Mouse (Mus musculus) intestine, embryonic 16.5 days (tissue): ENCODE measurements around the gene Uroc1. TPM values are rescaled to one million over a fixed set of nuclear protein-coding genes. Genes with fewer than 3 reads are reported as not detected.

Experiments
- ATAC-seq: fragments of 200-750 bp; cut with Nextera tagmentation; 2 replicates; pipeline ENCODE4 v1.8.0; 2017; ENCODE audit warnings: moderate TSS enrichment, moderate library complexity
- H3K27ac ChIP-seq: fragments of 300-500 bp; sonication (generic); 2 replicates; pipeline ENCODE4 v1.5.1; 2014; ENCODE audit warnings: mild to moderate bottlenecking, low read length
- H3K27me3 ChIP-seq: fragments of 300-500 bp; sonication (generic); replicated peaks from 2 replicates; pipeline ENCODE4 v1.6.1; 2014; ENCODE audit warnings: low read length, control low read depth, mixed read lengths; ENCODE audit not compliant: control insufficient read depth, insufficient read depth
- H3K36me3 ChIP-seq: fragments of 300-500 bp; sonication (generic); 2 replicates; pipeline ENCODE4 v1.6.1; 2014; ENCODE audit warnings: low read length, control low read depth; ENCODE audit not compliant: control insufficient read depth, insufficient read depth
- H3K4me1 ChIP-seq: fragments of 300-500 bp; sonication (generic); 2 replicates; pipeline ENCODE4 v1.6.1; 2014; ENCODE audit warnings: low read length, control low read depth, mixed read lengths; ENCODE audit not compliant: control insufficient read depth, insufficient read depth
- H3K4me2 ChIP-seq: fragments of 300-500 bp; sonication (generic); 2 replicates; pipeline ENCODE4 v1.6.1; 2014; ENCODE audit warnings: low read depth, low read length, control low read depth
- H3K4me3 ChIP-seq: fragments of 300-500 bp; sonication (generic); 2 replicates; pipeline ENCODE4 v1.5.1; 2014; ENCODE audit warnings: mild to moderate bottlenecking, low read length
- H3K9ac ChIP-seq: fragments of 300-500 bp; sonication (generic); 2 replicates; pipeline ENCODE4 v1.6.1; 2014; ENCODE audit warnings: low read depth, low read length
- H3K9me3 ChIP-seq: fragments of 300-500 bp; sonication (generic); 2 replicates; pipeline ENCODE4 v1.6.1; 2016; ENCODE audit warnings: low read length, control low read depth; ENCODE audit not compliant: control insufficient read depth
- WGBS: fragments of 180-500 bp; shearing (Covaris S2); extraction: QIAGEN DNeasy Blood & Tissue Kit; methylation state at CpG from one replicate; pipeline ENCODE4 v1.1.7; 2014; 5-methylcytosine and 5-hydroxymethylcytosine counted together
- polyA plus RNA-seq: library from polyadenylated mRNA; unstranded; fragments of >200 nt; fragmentation: Nextera tagmentation; extraction: Ambion mirVana; gene quantifications from 2 replicates; pipeline ENCODE4 v1.2.1, GENCODE M21; 2015

Gene Uroc1
- polyA plus RNA-seq, 1 experiment from 2014 or later: 0.65 TPM

GRCm38 (mm10) chr6:90368976-90369724 lies 36.1 kb downstream of the Uroc1 start, which contains the start of gene Zxdc:
Zxdc (plus strand) TSS chr6:90369492.
- H3K9me3 ChIP-seq: no peaks in the 10 kb centered on the region
- H3K9ac ChIP-seq: peak within 1 kb of the TSS; percentile 88
- peak within 1 kb of the TSS; percentile 93 for H3K4me2 ChIP-seq
- WGBS: 5% methylated on average over 41 of the region's 41 CpGs
- peak within 1 kb of the TSS; percentile 84 for H3K27ac ChIP-seq
- 0 out of 2 replicates have a peak, but pooled peaks cover 7% of the 10 kb centered on the region for H3K36me3 ChIP-seq
- peaks cover 19% of the 10 kb centered on the region for H3K4me1 ChIP-seq
- peak within 1 kb of the TSS; percentile 92 for H3K4me3 ChIP-seq
- H3K27me3 ChIP-seq: no peaks in the 10 kb centered on the region
- peak; percentile 98 for ATAC-seq

GRCm38 (mm10) chr6:90369725-90370553 lies 36.9 kb downstream of the Uroc1 start:
- H3K4me2 ChIP-seq: peak overlapping the region; percentile 93
- no peaks in the 10 kb centered on the region for H3K27me3 ChIP-seq
- H3K27ac ChIP-seq: peak overlapping the region; percentile 84
- peak overlapping the region; percentile 88 for H3K9ac ChIP-seq
- peak; percentile 86 for ATAC-seq
- peaks cover 19% of the 10 kb centered on the region for H3K4me1 ChIP-seq
- peak overlapping the region; percentile 92 for H3K4me3 ChIP-seq
- H3K36me3 ChIP-seq: peaks cover 8% of the 10 kb centered on the region; the same call in 1 of the 2 replicates
- no peaks in the 10 kb centered on the region for H3K9me3 ChIP-seq
- WGBS: 0% methylated on average over 88 of the region's 98 CpGs

- Histone ChIP-seq H3K4me1 (peaks cover 15% of the 10 kb centered on the region), H3K27me3 (no peaks in the 10 kb centered on the region), H3K4me3 (no peak overlapping the region), H3K4me2 (no peak overlapping the region), H3K27ac (no peak overlapping the region), H3K9ac (no peak overlapping the region), H3K9me3 (no peaks in the 10 kb centered on the region), H3K36me3 (peaks cover 16% of the 10 kb centered on the region)
- ATAC-seq: peak; percentile 42; the same call in 1 of the 2 replicates
- 71% methylated on average over 4 of the region's 4 CpGs for WGBS
Measured at GRCm38 (mm10) chr6:90374647-90375046, 41.6 kb downstream of the Uroc1 start.

- H3K27me3 ChIP-seq: no peaks in the 10 kb centered on the region
- H3K4me1 ChIP-seq: no peaks in the 10 kb centered on the region
- H3K36me3 ChIP-seq: peaks cover 25% of the 10 kb centered on the region
- no peak overlapping the region for H3K4me2 ChIP-seq
- no peaks in the 10 kb centered on the region for H3K9me3 ChIP-seq
- WGBS: 95% methylated on average over 2 of the region's 2 CpGs
- ATAC-seq: no peak
- no peak overlapping the region for H3K9ac ChIP-seq
- no peak overlapping the region for H3K4me3 ChIP-seq
- H3K27ac ChIP-seq: no peak overlapping the region
Measured at GRCm38 (mm10) chr6:90377708-90378107, 44.6 kb downstream of the Uroc1 start.

- no peak for ATAC-seq
- peaks cover 21% of the 10 kb centered on the region for H3K36me3 ChIP-seq
- no peaks in the 10 kb centered on the region for H3K9me3 ChIP-seq
- no peak overlapping the region for H3K9ac ChIP-seq
- no peaks in the 10 kb centered on the region for H3K27me3 ChIP-seq
- H3K4me2 ChIP-seq: no peak overlapping the region
- no peak overlapping the region for H3K4me3 ChIP-seq
- H3K4me1 ChIP-seq: no peaks in the 10 kb centered on the region
- no peak overlapping the region for H3K27ac ChIP-seq
- 92% methylated on average over 2 of the region's 2 CpGs for WGBS
Measured at GRCm38 (mm10) chr6:90381465-90381864, 48.4 kb downstream of the Uroc1 start.

GRCm38 (mm10) chr6:90390629-90391028 lies 57.5 kb downstream of the Uroc1 start:
- WGBS: 88% methylated on average over 4 of the region's 4 CpGs

GRCm38 (mm10) chr6:90393948-90394347 lies 60.9 kb downstream of the Uroc1 start:
- Histone ChIP-seq H3K9me3 (no peaks in the 10 kb centered on the region), H3K27ac (no peak overlapping the region), H3K4me1 (no peaks in the 10 kb centered on the region; the same call in 1 of the 2 replicates), H3K4me2 (no peak overlapping the region), H3K36me3 (peaks cover 9% of the 10 kb centered on the region), H3K9ac (no peak overlapping the region), H3K4me3 (no peak overlapping the region), H3K27me3 (no peaks in the 10 kb centered on the region)
- 50% methylated on average over 3 of the region's 3 CpGs for WGBS
- ATAC-seq: peak; percentile 57

More at GRCm38 (mm10) chr6:90390629-90391028, 57.5 kb downstream of the Uroc1 start:
- Histone ChIP-seq H3K9me3 (no peaks in the 10 kb centered on the region), H3K36me3 (peaks cover 6% of the 10 kb centered on the region), H3K27me3 (no peaks in the 10 kb centered on the region), H3K4me2 (no peak overlapping the region), H3K4me3 (no peak overlapping the region), H3K4me1 (no peaks in the 10 kb centered on the region; the same call in 1 of the 2 replicates), H3K9ac (no peak overlapping the region), H3K27ac (no peak overlapping the region)
- ATAC-seq: no peak

GRCm38 (mm10) chr6:90395751-90396150 lies 62.7 kb downstream of the Uroc1 start:
- 92% methylated on average over 2 of the region's 2 CpGs for WGBS
- ATAC-seq: no peak
- H3K4me2 ChIP-seq: no peak overlapping the region
- H3K27ac ChIP-seq: no peak overlapping the region
- no peaks in the 10 kb centered on the region for H3K9me3 ChIP-seq
- H3K4me3 ChIP-seq: no peak overlapping the region
- H3K27me3 ChIP-seq: no peaks in the 10 kb centered on the region
- no peak overlapping the region for H3K9ac ChIP-seq
- peaks cover 12% of the 10 kb centered on the region for H3K36me3 ChIP-seq
- no peaks in the 10 kb centered on the region; the same call in 1 of the 2 replicates for H3K4me1 ChIP-seq

- peak; percentile 87 for ATAC-seq
- Histone ChIP-seq H3K9ac (no peak overlapping the region), H3K27me3 (no peaks in the 10 kb centered on the region), H3K4me2 (no peak overlapping the region), H3K4me3 (no peak overlapping the region), H3K9me3 (no peaks in the 10 kb centered on the region), H3K36me3 (peaks cover 11% of the 10 kb centered on the region), H3K27ac (peak overlapping the region; percentile 55), H3K4me1 (no peaks in the 10 kb centered on the region; the same call in 1 of the 2 replicates)
- WGBS: 76% methylated on average over 3 of the region's 3 CpGs
Measured at GRCm38 (mm10) chr6:90397291-90397690, 64.2 kb downstream of the Uroc1 start.
